Mouse (Mus musculus) forebrain, embryonic 11.5 days (tissue): Measurements from ENCODE around the gene Flt3l. TPM values are rescaled to one million over a fixed set of nuclear protein-coding genes. Genes with fewer than 3 reads are reported as not detected.

ENCODE experiments used
- ATAC-seq: fragments of 200-750 bp; cut with Nextera tagmentation; replicated peaks from 2 replicates; pipeline ENCODE4 v1.8.0; 2017; ENCODE audit warnings: moderate TSS enrichment; ENCODE audit not compliant: low FRiP score
- DNase-seq: peaks from one replicate; pipeline ENCODE4 v3.0.0-alpha.2; 2017; ENCODE audit warnings: low spot score
- H3K27ac ChIP-seq: fragments of 300-500 bp; sonication (generic); 2 replicates; pipeline ENCODE4 v1.5.1; 2014; ENCODE audit warnings: low read depth, low read length
- H3K27me3 ChIP-seq: fragments of 300-500 bp; sonication (generic); 2 replicates; pipeline ENCODE4 v1.6.1; 2014; ENCODE audit warnings: mild to moderate bottlenecking, low read length, mixed read lengths; ENCODE audit not compliant: control insufficient read depth, insufficient read depth
- H3K36me3 ChIP-seq: fragments of 300-500 bp; sonication (generic); 2 replicates; pipeline ENCODE4 v1.6.1; 2014; ENCODE audit warnings: mild to moderate bottlenecking, low read length, moderate library complexity, mixed read lengths; ENCODE audit not compliant: control insufficient read depth, insufficient read depth
- H3K4me1 ChIP-seq: fragments of 300-500 bp; sonication (generic); replicated peaks from 2 replicates; pipeline ENCODE4 v1.6.1; 2014; ENCODE audit warnings: low read length, mixed read lengths; ENCODE audit not compliant: control insufficient read depth, insufficient read depth
- H3K4me2 ChIP-seq: fragments of 300-500 bp; sonication (generic); 2 replicates; pipeline ENCODE4 v1.6.1; 2014; ENCODE audit warnings: low read depth, mild to moderate bottlenecking, low read length, moderate library complexity, mixed read lengths; ENCODE audit not compliant: severe bottlenecking
- H3K4me3 ChIP-seq: fragments of 300-500 bp; sonication (generic); 2 replicates; pipeline ENCODE4 v1.5.1; 2014; ENCODE audit warnings: low read depth, low read length
- H3K9ac ChIP-seq: fragments of 300-500 bp; sonication (generic); 2 replicates; pipeline ENCODE4 v1.6.1; 2014; ENCODE audit warnings: low read length
- H3K9me3 ChIP-seq: fragments of 300-500 bp; sonication (generic); 2 replicates; pipeline ENCODE4 v1.6.1; 2016; ENCODE audit warnings: low read length, mixed read lengths; ENCODE audit not compliant: control insufficient read depth
- WGBS: fragments of 180-500 bp; shearing (Covaris S2); extraction: QIAGEN DNeasy Blood & Tissue Kit; methylation state at CpG from one replicate; pipeline ENCODE4 v1.1.7; 2014; 5-methylcytosine and 5-hydroxymethylcytosine counted together
- microRNA counts: library from miRNA; unstranded; fragments of <30 nt; microRNA quantifications from one replicate; lab custom pipeline; 2015
- microRNA-seq: library from miRNA; unstranded; fragments of <30 nt; microRNA quantifications from one replicate; pipeline ENCODE4, GENCODE M21; 2016; ENCODE audit not compliant: insufficient number of aligned reads
- polyA plus RNA-seq: library from polyadenylated mRNA; unstranded; fragments of >200 nt; fragmentation: Nextera tagmentation; extraction: Ambion mirVana; gene quantifications from 2 replicates; pipeline ENCODE4 v1.2.1, GENCODE M21; 2014

Flt3l gene
- polyA plus RNA-seq, 1 experiment from 2014 or later = 1.8 TPM

DNA sequence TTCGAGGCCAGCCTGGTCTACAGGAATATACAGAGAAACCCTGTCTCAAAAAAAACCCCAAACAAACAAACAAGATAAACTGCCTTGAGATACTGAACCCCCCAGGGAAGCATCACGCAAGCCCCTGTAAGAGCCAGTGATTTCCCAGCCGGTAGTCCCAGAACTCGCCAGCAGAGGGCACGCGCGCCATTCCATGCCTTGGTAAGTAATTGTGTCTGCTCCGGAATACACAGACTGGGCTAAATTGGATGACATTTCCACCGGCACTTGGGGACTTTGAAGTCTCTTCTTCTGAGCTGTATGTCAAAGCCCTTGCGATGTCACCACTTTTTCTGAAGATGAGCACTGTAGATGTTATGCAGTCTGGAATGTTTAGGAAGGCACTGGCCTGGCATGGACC lies 56.4 kb downstream of the Flt3l start:
- peak; percentile 63; the same call in 1 of the 2 replicates for ATAC-seq
- Histone ChIP-seq H3K27ac (no peak overlapping the region), H3K4me2 (no peak overlapping the region), H3K4me3 (no peak overlapping the region), H3K27me3 (no peaks in the 10 kb centered on the region), H3K36me3 (no peaks in the 10 kb centered on the region; the same call in 1 of the 2 replicates), H3K4me1 (no peaks in the 10 kb centered on the region), H3K9ac (no peak overlapping the region), H3K9me3 (no peaks in the 10 kb centered on the region)
- DNase-seq = peak; percentile 97
- 2% methylated on average over 10 of the region's 10 CpGs for WGBS

MicroRNA genes within 50 kb of the gene (microRNA counts, 519-probe panel; counts per million panel counts)
- microRNA mmu-miR-150 (lab: Ali Mortazavi, UCI) = 31.2 counts per million

Small RNA genes within 50 kb of the gene (microRNA-seq; reads per million reads assigned to microRNA genes)
- 20.2 reads per million, percentile 13 among the genes with 10 or more reads in this experiment for gene Mir150
- gene Mir5121 = 57.2 reads per million, percentile 28 among the genes with 10 or more reads in this experiment
- gene Mir7055 = not detected

Other genes with a start within 250 kb of the Flt3l start
- gene Med25, start 243.7 kb downstream of the Flt3l start, polyA plus RNA-seq = 135 and 139 TPM in 2 replicates
- 32.9 TPM in 2 replicates for gene Fuz, start 240.4 kb downstream of the Flt3l start, polyA plus RNA-seq
- 88.8 and 93.4 TPM in 2 replicates for gene Ap2a1, start 206.9 kb downstream of the Flt3l start, polyA plus RNA-seq
- gene Tsks, start 193.2 kb downstream of the Flt3l start, polyA plus RNA-seq = 0.23 TPM in 1 of 2 replicates, not detected in the other
- 26.3 and 27.2 TPM in 2 replicates for gene Cpt1c, start 161.6 kb downstream of the Flt3l start, polyA plus RNA-seq
- 286 and 301 TPM in 2 replicates for gene Prmt1, start 149.9 kb downstream of the Flt3l start, polyA plus RNA-seq
- 75.3 and 86.0 TPM in 2 replicates for gene Irf3, start 138.8 kb downstream of the Flt3l start, polyA plus RNA-seq
- gene Bcl2l12, start 137.7 kb downstream of the Flt3l start, polyA plus RNA-seq = 70.6 and 74.9 TPM in 2 replicates
- 59.9 and 60.2 TPM in 2 replicates for gene Scaf1, start 120.1 kb downstream of the Flt3l start, polyA plus RNA-seq
- gene Rras, start 118.5 kb downstream of the Flt3l start, polyA plus RNA-seq = 15.5 and 16.6 TPM in 2 replicates
- gene Prr12, start 83.6 kb downstream of the Flt3l start, polyA plus RNA-seq = 16.1 and 19.2 TPM in 2 replicates
- 52.6 and 64.0 TPM in 2 replicates for gene Nosip, start 74.0 kb downstream of the Flt3l start, polyA plus RNA-seq
- gene Prrg2, start 73.8 kb downstream of the Flt3l start, polyA plus RNA-seq = 14.2 and 18.4 TPM in 2 replicates
- 110 and 118 TPM in 2 replicates for gene Rcn3, start 44.2 kb downstream of the Flt3l start, polyA plus RNA-seq
- 7.1 and 7.3 TPM in 2 replicates for gene Fcgrt, start 32.6 kb downstream of the Flt3l start, polyA plus RNA-seq
- gene Rps11, start 12.0 kb downstream of the Flt3l start, polyA plus RNA-seq = 1,418 and 1,481 TPM in 2 replicates
- 1,136 and 1,164 TPM in 2 replicates for gene Rpl13a, start 7.7 kb downstream of the Flt3l start, polyA plus RNA-seq
- gene Gm45713, start 201 bp downstream of the Flt3l start, polyA plus RNA-seq = 0.45 and 0.55 TPM in 2 replicates
- 95.9 and 110 TPM in 2 replicates for gene Pih1d1, start 17.9 kb upstream of the Flt3l start, polyA plus RNA-seq
- 44.0 and 44.1 TPM in 2 replicates for gene Aldh16a1, start 18.2 kb upstream of the Flt3l start, polyA plus RNA-seq
- 3.6 and 4.6 TPM in 2 replicates for gene Slc17a7, start 27.5 kb upstream of the Flt3l start, polyA plus RNA-seq
- gene Gfy, start 43.1 kb upstream of the Flt3l start, polyA plus RNA-seq = 0.13 and 0.33 TPM in 2 replicates
- not detected in 2 replicates for gene Pth2, start 44.6 kb upstream of the Flt3l start, polyA plus RNA-seq
- gene Ccdc155, start 68.5 kb upstream of the Flt3l start, polyA plus RNA-seq = 0.83 and 0.90 TPM in 2 replicates
- 0.48 TPM in 1 of 2 replicates, not detected in the other for gene Dkkl1, start 75.7 kb upstream of the Flt3l start, polyA plus RNA-seq
- 297 and 318 TPM in 2 replicates for gene Tead2, start 79.3 kb upstream of the Flt3l start, polyA plus RNA-seq
- 0.60 and 1.1 TPM in 2 replicates for gene Cd37, start 102.7 kb upstream of the Flt3l start, polyA plus RNA-seq
- gene Slc6a16, start 104.7 kb upstream of the Flt3l start, polyA plus RNA-seq = 0.36 TPM in 1 of 2 replicates, not detected in the other
- not detected in 2 replicates for gene Slc6a21, start 141.1 kb upstream of the Flt3l start, polyA plus RNA-seq
- 5.6 and 6.8 TPM in 2 replicates for gene Trpm4, start 197.3 kb upstream of the Flt3l start, polyA plus RNA-seq
- not detected in 2 replicates for gene Hrc, start 198.9 kb upstream of the Flt3l start, polyA plus RNA-seq
- gene Ppfia3, start 230.6 kb upstream of the Flt3l start, polyA plus RNA-seq = 11.6 and 13.0 TPM in 2 replicates
- gene Lin7b, start 234.2 kb upstream of the Flt3l start, polyA plus RNA-seq = 0.48 and 1.5 TPM in 2 replicates